Mouse (Mus musculus): Measurements from ENCODE around the gene Aip.

Aip gene

DNA sequence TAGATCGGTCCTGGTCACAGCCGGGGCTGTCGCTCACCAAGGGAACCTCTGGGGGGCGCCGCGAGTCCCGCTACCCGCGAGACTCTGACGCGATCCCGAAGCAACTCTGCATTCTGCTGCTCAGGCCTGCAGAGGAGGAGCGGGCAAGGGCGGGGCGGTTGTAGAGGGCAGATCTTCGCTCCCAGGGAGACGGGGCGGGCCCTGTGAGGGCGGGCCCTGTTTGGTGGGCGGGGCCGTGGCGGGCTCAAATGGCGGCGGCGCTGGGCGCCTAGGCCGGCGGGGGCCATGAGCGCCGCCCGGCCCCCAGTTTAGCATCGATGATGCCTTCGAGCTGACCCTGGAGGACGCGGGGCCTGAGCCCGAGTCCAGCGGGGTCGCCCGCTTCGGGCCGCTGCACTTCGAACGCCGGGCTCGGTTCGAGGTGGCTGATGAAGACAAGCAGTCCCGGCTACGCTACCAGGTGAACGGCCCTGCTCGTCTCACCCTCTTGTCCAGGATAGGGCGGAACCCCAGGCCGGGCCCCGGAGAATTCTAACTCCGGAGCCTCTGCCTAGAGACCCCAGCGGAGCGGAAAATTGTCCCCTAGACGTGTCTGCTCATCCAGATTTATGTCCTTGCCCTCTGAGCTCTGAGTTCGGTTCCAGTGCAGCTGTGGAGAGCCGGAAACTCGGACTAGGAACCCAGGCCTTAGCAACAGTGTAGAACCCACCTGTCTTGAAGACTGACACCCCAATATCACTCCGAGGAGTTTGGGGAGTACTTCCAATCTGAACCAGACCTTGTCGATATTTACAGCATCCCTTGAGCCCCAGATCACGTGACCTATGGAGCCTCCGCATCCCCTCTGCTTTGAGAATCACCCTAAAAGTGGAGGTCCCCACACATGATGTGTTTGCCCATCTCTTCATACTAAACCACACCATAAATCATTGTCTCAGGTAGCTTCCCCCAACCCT is at the start of gene Aip:
Aip (minus strand) TSS at position 118 of the 956 bp plus-strand sequence.
- DNase-seq (ENCODE audit: low read depth): peak; percentile 98

DNA sequence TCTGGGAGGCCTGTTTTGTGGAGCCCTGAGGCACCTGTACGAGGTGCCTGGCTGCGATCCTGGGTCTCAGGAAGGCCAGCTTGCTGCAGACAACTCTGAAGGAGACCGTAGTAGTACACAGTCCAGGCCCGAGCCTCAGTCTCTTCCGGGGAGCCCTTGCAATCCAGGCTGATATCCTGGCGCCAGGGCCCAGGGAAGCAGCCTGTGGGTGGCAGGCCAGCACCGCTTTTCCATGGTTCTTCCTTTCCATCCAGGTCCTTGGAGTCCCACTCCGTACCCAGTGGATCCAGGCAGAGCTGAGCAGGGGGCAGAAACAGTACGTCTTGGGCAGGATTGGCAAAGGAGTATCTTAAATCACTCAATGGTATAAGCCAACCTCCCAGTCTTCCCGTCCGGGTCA is 47.3 kb upstream of the Aip start:
- no peak for DNase-seq (ENCODE audit: low read depth)

DNA sequence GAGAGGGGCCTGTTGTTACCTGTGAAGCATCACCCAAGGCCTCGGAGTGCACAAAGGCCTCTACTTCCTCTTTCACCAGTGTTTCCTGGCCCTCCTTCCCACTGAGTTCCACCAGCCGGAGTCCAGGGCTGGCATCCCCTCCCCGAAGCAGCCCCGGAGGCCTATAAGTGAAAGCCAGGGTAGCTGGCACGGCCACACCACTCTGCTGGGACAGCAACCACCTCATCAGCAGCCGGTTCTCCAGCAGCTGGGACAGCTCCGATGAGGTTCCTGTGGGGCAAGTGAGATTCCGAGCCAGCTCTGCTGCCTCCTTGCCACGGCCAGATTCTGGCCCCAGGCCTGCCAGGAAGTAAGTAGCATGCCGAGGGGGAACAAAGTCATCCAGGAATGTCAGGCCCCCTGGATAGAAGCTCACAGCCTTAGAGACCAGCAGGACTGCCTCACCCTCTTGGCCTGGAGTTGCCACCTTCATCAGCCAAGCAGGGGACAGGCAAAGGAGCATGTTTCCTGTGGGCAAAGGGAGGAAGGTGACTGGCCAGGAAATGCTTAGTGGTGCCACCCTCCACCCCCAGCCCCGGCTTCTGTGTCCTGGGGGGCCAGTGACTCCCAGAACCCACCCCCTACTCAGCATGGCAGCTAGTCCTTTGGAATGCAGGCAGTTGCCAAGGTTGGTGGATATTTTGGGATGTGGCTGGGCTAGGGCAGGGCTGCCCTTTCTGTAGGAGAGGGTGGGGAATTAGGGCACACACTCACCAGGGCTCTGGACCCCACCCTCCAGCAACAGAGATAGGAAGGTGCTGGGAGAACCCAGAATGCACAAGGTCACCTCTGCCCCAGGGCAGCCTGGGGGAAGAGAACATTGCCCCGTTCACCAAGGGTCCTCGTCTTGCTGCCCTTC is 46.0 kb upstream of the Aip start:
- DNase-seq (ENCODE audit: low read depth): no peak

DNA sequence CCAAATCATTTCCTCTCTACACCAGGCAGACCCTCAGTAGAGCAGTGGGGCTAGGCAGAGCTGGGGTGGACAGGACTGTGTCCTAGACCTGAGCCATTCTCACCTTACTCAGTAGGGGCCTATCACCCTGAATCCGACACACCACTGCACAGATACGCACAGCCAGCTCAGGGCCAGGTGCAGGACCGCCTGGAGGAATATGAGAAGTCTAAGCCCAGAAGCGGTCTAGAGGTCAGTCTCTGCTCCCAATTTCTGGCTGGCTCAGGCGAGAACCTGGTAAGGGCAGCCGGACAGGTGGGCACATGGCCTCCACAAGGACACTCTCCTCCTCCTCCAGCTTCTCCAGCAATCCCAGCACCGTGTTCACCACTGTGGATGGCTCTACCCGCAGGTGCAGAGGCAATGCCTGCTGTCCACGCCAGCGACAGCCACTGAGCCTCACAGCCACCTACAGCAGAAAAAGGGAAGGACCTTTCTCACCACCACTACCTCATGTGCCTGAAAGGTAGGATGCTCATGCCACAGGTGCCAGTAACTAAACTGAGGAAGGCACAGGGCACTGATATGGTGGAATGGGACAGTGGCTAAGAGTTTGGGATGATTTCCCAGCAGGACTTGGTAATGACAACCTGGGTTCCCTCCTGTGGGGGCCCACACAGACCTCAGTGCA is 45.2 kb upstream of the Aip start:
- no peak for DNase-seq (ENCODE audit: low read depth)

DNA sequence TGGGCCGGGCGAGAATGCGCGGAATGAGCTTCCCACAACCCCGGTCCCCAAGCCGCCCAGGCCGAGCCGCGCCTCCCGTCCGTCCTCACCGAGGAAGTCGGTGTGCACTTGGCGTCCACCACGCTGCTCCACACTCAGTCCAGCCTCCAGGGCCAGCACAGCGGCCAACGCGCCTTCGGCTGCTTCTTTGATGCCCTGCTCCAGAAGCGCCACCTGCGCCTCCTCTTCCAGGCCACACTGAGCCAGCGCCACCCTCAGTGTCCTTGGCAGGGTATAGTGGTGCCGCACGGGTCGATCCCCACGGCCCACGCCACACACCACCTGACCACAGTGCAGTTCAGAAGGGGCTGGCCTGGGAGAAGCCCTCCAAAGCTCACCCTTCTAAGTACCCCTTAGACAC is 44.2 kb upstream of the Aip start:
- DNase-seq (ENCODE audit: low read depth): no peak

DNA sequence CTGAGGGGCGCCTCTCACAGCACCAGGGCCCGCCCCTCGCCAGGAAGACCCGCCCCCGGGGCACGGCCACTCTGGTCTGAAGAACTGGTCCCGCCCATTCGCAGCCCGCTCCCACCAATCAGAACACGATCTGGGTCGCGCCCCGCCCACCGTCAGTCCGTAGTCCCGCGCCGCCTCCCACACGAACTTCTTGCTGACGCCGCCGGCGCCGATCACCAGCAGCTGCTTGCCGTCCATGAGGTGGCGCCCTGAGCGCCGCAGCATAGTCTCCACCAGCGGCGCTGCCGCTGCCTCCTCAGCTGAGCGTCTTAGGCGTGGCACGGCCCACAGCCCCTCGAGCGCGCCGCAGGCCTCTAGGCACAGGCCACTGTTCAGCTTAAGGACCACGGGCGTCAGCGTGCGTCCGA is 43.7 kb upstream of the Aip start:
- peak; percentile 99 for DNase-seq (ENCODE audit: low read depth)

DNA sequence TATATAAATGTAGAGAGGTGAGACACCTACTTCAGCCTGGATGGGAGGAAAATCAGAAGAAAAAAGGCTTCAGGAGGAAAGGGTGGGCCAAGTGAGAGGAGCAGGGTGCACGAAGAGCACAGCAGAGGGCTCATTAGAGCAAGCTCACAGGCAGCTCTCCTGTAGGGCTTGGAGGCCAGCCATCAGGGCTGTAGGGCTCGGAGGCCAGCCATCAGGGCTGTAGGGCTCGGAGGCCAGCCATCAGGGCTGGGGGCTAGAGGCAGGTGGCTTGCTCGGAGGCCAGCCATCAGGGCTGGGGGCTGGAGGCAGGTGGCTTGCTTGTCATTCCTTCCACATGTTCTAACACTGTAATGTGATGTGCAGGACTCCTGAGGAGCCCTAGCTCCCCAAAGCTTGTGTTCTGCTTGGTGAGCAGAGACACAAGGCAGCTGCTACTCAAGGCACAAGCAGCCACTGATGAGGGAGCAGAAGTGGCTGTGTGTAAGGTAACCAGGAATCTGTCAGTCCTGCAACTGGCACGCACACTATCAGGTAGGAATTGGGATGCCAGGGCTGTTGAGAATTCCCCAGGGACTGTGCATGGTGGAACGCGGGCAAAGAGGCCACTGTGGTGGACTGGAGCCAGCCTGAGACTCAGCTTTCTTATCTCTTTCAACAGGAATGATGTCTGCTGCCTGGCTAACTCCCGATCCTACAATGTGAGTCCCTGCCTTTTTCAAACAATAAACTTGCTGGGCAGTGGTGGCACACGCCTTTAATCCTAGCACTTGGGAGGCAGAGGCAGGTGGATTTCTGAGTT is 41.2 kb upstream of the Aip start:
- DNase-seq (ENCODE audit: low read depth): no peak

DNA sequence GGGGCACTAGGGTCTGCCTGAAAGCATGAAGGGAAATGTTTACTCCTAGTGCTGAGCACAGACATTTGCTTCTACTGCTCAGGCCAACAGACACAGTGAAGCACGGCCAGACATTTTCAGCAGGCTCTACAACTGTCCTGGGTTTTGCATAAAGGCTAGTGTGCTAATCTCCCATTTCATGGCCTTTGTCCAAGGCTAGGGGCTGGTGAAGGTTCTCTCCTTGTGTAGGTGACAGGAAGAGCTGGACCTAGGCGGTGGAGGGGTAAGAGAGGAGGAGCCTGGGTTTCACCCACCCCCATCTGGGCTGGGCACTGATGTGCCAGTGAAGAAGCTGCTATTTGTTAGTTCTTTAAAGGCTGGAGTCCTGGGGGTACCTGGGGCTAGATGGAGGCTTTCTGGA is 39.1 kb upstream of the Aip start:
- no peak for DNase-seq (ENCODE audit: low read depth)

DNA sequence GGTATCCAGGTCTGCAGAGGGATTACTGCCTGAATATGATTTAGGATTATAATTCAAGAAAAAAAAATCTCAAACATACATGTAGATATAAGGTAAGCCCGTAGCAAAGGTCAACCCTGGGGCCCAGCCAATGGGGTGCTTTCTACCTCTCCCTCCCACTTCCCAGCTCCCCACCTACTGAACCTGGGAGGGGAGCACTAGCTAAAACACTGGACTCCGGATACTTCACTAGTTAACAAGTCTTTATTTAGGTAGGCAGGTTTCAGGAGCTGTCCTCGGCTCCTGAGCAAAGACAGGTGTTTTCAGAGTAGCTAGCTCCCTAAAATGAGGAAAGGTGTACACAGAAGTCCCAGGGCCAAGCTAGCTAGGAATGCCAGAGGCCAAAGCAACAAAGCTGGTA is 38.4 kb upstream of the Aip start:
- DNase-seq (ENCODE audit: low read depth): no peak

DNA sequence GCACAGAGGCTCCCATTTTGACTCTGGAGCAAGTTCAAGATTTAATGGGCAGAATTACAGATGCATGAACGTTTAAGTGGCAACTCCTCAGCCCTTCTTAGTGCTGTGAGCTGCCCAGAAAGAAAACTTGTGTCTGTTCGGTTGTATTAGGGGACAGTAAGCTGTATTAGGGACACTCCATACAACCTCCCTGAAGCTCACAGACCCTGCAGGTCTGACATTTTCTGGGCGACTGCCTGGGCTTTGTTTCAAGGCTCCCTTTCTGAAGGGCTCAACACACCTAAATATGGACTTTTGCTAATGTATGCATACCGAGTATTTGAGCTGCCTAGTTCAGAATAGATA is 37.9 kb upstream of the Aip start:
- no peak for DNase-seq (ENCODE audit: low read depth)

DNA sequence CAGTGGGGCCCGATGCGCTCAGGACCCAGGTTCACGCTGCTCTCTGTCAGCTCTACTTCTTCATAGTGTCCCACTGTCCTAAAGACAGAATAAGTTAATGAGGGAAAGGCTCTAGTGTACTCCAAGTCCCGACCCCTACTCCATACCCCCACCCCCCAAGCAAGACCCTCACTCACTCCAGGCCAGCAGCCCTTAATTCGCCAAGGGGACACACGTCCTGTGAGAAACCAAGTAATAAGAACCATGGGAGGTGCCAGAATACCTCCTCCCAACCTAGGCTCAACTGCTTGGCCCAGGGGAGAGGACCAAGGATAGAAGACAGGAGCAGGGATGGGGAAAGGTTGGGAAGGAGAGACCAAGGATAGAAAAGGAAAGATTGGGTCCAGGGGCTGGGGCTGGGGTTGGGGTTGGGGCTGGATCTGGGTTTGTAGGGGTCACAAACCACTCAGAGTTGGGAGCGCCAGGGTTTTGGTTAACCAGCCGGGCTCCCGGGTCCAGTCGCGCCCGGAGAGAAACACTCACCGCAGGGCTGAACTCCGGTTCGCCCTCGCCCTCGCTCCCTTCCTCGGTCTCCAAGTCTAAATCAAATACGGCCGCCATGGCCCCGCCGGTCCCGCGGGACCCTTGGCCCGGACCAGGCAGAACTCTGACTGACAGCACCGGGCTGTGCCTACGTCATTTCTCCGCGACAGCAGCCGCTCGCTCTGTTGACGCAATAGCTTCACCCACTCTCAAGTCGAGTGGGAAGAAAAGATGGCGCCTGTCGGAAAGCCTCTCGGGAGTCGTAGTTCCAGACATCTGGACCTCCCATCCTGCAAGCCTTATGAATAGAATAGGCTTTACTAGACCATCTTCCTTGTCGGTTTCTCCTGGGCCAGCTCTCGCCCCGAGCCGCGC is 37.2 kb upstream of the Aip start, which contains the start of gene Rps6kb2:
Rps6kb2 (minus strand) TSS at position 709 of the 897 bp plus-strand sequence.
- DNase-seq (ENCODE audit: low read depth): peak; percentile 96

DNA sequence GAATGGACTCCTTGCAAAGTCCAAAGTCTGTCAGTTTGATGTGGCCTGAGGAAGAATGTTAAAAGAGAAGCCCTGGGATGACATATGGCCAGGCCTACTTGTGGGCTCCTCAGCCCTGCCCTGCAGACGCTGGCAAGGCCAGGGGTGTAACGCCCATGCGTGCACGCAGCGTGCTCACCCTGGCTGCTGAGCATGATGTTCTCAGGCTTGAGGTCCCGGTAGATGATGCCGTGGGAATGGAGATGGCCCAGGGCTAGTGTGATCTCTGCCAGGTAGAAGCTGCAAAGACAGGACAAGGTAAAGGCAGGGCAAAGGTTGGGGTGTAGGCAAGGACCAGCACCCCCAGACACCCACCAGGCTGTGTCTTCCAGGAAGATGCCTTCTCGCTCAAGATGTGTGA is 33.4 kb upstream of the Aip start:
- no peak for DNase-seq (ENCODE audit: low read depth)

DNA sequence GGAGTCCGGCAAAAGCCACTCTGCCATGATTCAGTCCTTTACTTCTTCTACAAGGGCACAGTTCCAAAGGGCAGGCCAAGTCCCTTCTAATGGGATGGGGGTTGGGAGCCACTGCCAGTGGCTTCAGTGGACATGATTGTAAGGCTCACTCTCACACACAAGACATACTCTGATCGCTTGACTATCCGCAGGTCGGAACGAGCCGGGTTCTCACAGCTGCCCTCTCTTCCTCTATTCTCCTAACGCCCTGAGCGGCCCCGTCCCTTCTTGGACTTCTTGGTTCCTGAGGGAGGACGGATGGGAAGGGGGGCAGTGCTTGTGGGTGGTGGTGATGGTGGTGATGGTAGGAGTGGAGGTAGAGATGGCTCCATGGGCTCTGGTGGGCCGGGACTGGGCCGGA is 31.1 kb upstream of the Aip start:
- DNase-seq (ENCODE audit: low read depth): no peak

DNA sequence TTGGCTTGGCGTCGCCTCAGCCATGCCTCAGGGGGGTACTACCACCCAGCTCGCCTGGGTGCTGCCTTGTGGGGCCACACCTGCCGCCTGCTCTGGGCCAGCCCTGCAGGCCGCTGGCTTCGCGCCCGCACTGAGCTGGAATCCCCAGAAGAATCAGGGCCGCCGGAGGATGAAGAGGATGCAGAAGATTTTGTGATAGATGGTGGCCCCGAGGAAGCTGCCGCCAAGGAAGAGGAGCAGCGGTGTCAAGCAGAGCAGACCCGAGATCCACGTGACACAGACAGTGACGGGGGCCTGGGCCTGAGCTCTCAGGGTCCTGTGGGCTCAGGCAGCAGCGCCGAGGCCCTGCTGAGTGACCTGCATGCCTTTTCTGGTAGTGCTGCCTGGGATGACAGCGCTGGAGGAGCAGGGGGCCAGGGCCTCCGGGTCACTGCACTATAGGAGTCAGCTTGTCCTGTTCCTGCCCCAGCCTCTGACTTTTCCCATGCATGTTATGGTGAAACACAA is 30.5 kb upstream of the Aip start:
- peak; percentile 43 for DNase-seq (ENCODE audit: low read depth)

DNA sequence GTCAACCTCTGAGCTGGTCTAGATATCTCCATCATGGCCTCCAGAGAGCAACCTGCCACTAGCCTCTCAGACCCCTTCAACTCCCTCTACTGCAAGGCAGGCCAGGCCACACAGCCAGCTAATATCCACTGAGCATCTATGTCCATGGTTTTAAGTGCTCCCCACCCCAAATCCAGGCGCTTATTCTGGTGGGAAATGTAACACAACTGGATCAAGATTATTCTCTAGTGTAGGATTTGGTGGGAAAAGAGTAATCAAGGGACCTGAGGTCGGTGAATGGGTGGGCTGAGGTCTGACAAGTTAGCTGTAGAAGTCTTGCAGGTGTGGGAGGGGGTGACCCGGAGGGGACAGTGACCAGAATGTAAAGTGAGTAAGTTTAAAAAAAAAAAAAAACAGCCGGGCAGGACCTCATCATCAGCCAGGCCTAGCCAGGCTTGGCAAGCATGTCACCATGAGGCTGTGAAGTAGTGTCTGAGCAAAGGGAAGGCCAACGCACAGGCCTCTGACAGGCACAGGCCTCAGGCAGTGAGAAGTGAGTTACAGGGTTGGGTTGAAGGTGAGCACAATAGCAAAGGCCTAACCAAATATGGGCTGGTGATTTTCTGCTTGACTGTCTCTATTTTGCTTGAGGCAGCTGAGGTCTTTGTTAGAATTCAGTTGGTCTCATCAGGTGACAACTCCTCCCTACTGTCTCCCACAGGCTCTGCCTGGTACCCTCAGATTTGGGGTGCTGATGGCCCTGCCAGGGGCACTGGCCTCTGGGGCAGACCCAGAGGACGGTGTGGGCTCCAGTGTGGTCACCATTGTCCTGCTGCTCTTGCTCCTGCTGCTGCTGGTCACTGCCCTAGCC is 29.8 kb upstream of the Aip start:
- DNase-seq (ENCODE audit: low read depth): peak; percentile 63

DNA sequence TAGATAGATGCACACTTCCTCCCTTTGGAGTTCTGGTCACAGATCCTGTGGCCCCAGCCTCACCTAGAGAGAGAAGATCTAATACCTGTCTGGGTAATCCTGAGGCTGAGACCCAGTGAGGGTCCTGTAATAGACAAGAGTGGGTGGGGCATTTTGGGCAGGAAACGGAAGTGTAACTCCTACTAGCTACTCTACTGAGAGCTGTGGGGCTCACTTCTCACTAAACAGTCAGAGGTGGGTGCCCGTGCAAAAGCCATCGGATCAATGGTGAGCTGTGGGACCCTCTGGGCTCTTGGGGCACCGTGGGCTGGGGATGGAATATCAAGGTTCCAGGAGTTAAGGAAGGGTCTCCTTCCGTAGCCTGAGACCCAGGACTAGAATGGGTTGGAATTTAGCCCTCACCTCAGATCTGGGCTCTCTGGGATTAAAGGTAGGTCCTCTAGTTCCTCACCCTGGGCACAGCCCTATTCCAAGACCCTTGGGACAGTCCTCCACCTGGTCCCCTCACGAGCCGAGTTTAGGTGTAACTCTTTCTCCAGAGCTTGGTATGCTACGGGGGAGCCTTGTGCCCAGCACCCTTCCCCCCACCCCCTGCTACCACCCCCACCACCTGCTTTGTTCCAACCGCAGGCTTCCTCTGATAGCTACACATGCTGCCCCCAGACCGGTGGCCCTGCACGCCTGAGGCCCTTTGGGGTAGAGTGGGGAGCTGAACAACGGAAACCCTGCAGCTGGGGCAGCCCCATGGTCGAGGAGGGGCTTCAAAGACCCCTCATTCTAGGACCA is 29.0 kb upstream of the Aip start:
- DNase-seq (ENCODE audit: low read depth): peak; percentile 79

DNA sequence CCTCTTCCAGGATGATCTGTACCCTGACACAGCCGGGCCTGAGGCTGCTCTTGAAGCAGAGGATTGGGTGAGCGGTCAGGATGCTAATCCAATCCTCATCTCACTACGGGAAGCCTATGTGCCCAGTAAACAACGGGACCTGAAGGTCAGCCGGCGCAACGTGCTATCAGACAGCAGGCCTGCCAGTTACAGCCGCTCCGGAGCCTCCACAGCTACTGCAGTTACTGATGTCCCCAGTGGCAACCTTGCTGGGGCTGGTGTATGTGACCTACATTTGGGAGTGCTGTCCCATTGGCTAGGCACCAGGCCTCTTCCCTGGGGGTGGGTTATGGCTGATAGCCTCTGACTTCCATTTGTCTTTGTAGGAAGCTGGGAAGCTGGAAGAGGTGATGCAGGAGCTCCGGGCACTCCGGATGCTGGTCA is 27.6 kb upstream of the Aip start, which contains the start of gene Ptprcap:
Ptprcap (plus strand) TSS at position 373 of the 423 bp plus-strand sequence.
- no peak for DNase-seq (ENCODE audit: low read depth)

Data from induced T-regulatory cell, adult 2 months (primary cell).